Mouse (Mus musculus) midbrain, embryonic 11.5 days (tissue): ENCODE results near the gene Snx30. TPM values are rescaled to one million over a fixed set of nuclear protein-coding genes. Genes with fewer than 3 reads are reported as not detected.
A peak's percentile ranks its signal among the peaks of the same experiment; 100 is the strongest.
"Not testable (repeated sequence)": the region's sequence is repeated elsewhere in the genome, so short reads cannot be mapped to it uniquely, and the experiment has no call there.

Experiments used
- ATAC-seq: fragments of 200-750 bp; cut with Nextera tagmentation; 2 replicates; pipeline ENCODE4 v1.8.0; 2017; ENCODE audit warnings: moderate TSS enrichment, moderate library complexity; ENCODE audit not compliant: low FRiP score
- DNase-seq: peaks from one replicate; pipeline ENCODE4 v3.0.0; 2015; ENCODE audit warnings: low spot score; ENCODE audit errors: missing footprints
- H3K27ac ChIP-seq: fragments of 300-500 bp; sonication (generic); 2 replicates; pipeline ENCODE4 v1.5.1; 2014; ENCODE audit warnings: low read depth, low read length
- H3K27me3 ChIP-seq: fragments of 300-500 bp; sonication (generic); 2 replicates; pipeline ENCODE4 v1.6.1; 2014; ENCODE audit warnings: mild to moderate bottlenecking, low read length, moderate library complexity, mixed read lengths; ENCODE audit not compliant: control insufficient read depth, insufficient read depth
- H3K36me3 ChIP-seq: fragments of 300-500 bp; sonication (generic); 2 replicates; pipeline ENCODE4 v1.6.1; 2014; ENCODE audit warnings: mild to moderate bottlenecking, low read length, moderate library complexity, mixed read lengths; ENCODE audit not compliant: control insufficient read depth, insufficient read depth
- H3K4me1 ChIP-seq: fragments of 300-500 bp; sonication (generic); 2 replicates; pipeline ENCODE4 v1.6.1; 2014; ENCODE audit warnings: low read length; ENCODE audit not compliant: control insufficient read depth, insufficient read depth
- H3K4me2 ChIP-seq: fragments of 300-500 bp; sonication (generic); 2 replicates; pipeline ENCODE4 v1.6.1; 2014; ENCODE audit warnings: mild to moderate bottlenecking, moderate library complexity
- H3K4me3 ChIP-seq: fragments of 300-500 bp; sonication (generic); 2 replicates; pipeline ENCODE4 v1.5.1; 2014; ENCODE audit warnings: low read depth, low read length
- H3K9ac ChIP-seq: fragments of 300-500 bp; sonication (generic); 2 replicates; pipeline ENCODE4 v1.6.1; 2014; ENCODE audit warnings: low read length
- H3K9me3 ChIP-seq: fragments of 300-500 bp; sonication (generic); 2 replicates; pipeline ENCODE4 v1.6.1; 2016; ENCODE audit warnings: low read length; ENCODE audit not compliant: control insufficient read depth
- WGBS: fragments of 180-500 bp; shearing (Covaris S2); extraction: QIAGEN DNeasy Blood & Tissue Kit; methylation state at CpG from one replicate; pipeline ENCODE4 v1.1.7; 2014; 5-methylcytosine and 5-hydroxymethylcytosine counted together
- polyA plus RNA-seq: library from polyadenylated mRNA; unstranded; fragments of >200 nt; fragmentation: Nextera tagmentation; extraction: Ambion mirVana; gene quantifications from 2 replicates; pipeline ENCODE4 v1.2.1, GENCODE M21; 2014

Gene Snx30
- polyA plus RNA-seq, 1 experiment from 2014 or later = 12.3 TPM

- no peak for DNase-seq
- Histone ChIP-seq H3K9ac (no peak overlapping the region), H3K4me2 (no peak overlapping the region), H3K4me3 (no peak overlapping the region), H3K36me3 (no peaks in the 10 kb centered on the region), H3K27ac (no peak overlapping the region), H3K27me3 (no peaks in the 10 kb centered on the region), H3K9me3 (no peaks in the 10 kb centered on the region), H3K4me1 (peaks cover 1% of the 10 kb centered on the region; the same call in 1 of the 2 replicates)
- ATAC-seq = no peak
- 71% methylated on average over 6 of the region's 6 CpGs for WGBS
These were observed 18.5 kb upstream of the Snx30 start for GRCm38 (mm10) chr4:59787126-59787525.

- Histone ChIP-seq H3K4me2 (no peak overlapping the region), H3K4me1 (no peaks in the 10 kb centered on the region), H3K27ac (no peak overlapping the region), H3K4me3 (no peak overlapping the region), H3K27me3 (no peaks in the 10 kb centered on the region), H3K36me3 (no peaks in the 10 kb centered on the region), H3K9ac (no peak overlapping the region), H3K9me3 (no peaks in the 10 kb centered on the region)
- DNase-seq (no peak), ATAC-seq (no peak)
These were observed 16.6 kb upstream of the Snx30 start for GRCm38 (mm10) chr4:59789015-59789414.

GRCm38 (mm10) chr4:59793626-59794025, 12.0 kb upstream of the Snx30 start:
- ATAC-seq, H3K36me3 ChIP-seq, H3K9ac ChIP-seq, H3K27me3 ChIP-seq, H3K4me1 ChIP-seq, DNase-seq, H3K4me2 ChIP-seq, H3K27ac ChIP-seq, H3K4me3 ChIP-seq, H3K9me3 ChIP-seq: not testable (repeated sequence)
- 83% methylated on average over 2 of the region's 2 CpGs for WGBS

DNA sequence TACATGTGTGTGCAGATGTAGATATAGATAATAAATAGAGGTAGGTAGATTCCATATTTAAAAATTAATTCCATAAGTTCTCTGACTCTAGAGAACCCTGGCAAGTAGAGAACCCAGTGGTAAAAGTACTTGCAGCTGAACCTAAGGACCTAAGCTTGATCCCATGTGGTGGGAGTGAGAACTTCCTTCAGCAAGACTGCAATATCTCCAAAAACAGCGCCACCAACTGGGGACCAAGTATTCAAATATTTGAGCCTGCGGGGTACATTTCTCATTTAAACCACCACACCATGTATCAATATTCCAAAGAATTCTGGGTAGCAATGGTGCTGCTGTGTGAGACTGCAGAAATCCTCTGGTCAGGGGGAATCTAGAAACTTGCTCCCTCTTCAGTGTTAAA, 11.5 kb upstream of the Snx30 start:
- Histone ChIP-seq H3K9me3 (no peaks in the 10 kb centered on the region), H3K9ac (no peak overlapping the region), H3K4me1 (no peaks in the 10 kb centered on the region), H3K4me3 (no peak overlapping the region), H3K27ac (no peak overlapping the region), H3K4me2 (no peak overlapping the region), H3K27me3 (no peaks in the 10 kb centered on the region), H3K36me3 (no peaks in the 10 kb centered on the region)
- 77% methylated on average over 2 of the region's 2 CpGs for WGBS
- no peak for DNase-seq
- ATAC-seq = no peak

DNA sequence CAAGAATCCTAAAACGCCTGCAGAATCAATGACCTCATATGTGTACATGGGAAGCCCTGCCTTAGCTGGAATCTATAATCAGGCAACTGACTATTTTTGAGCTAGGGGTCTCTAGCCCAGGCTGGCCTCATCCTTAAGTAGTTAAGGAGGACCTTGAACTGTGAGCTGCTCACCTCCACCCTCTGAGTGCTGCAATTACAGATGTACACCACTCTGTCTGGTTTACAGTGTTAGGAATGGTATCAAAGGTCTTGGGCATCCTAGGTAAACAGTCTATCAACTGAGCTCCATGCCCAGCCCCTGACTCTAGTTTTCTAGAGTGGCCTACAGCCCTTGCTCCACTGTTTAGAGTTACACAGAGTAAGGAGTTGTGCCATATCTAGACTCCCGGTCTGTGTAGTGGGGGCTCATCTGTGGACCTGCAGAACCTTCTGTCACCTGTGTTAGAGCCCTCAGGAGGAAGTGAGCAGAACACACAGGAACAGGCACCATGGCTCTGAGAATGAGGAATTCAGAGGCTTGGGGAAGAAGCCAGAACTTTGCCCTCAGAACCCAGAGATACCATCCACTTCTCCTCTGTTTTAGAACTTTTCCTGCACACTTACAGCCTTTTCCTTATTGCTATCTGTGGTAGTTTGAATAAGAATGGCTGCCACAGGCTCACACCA, 9.7 kb upstream of the Snx30 start:
- Histone ChIP-seq H3K9me3 (no peaks in the 10 kb centered on the region), H3K4me1 (no peaks in the 10 kb centered on the region), H3K27ac (no peak overlapping the region), H3K27me3 (no peaks in the 10 kb centered on the region), H3K36me3 (no peaks in the 10 kb centered on the region), H3K4me3 (no peak overlapping the region), H3K9ac (no peak overlapping the region), H3K4me2 (no peak overlapping the region)
- WGBS = 77% methylated on average over 2 of the region's 2 CpGs
- DNase-seq = peak; percentile 51
- no peak for ATAC-seq

DNA sequence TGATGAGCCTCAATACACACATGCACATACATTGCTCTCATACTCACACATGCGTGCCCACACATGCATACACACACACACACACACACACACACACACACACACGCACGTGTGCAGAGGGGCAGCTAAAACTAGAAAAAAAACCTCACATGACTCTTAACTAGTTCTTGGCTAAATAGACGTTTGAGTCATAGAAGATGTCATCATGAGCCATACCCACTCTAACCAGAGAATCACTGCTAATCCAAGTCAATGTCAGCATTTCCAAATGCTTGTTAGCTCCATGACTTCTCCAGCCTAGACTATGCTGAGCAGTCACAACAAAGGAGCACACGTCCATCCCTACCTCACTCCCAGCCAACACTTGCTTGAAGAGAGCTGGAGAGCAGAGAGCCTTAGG, 5.5 kb upstream of the Snx30 start:
- H3K4me3 ChIP-seq = no peak overlapping the region
- H3K9ac ChIP-seq = no peak overlapping the region
- H3K27ac ChIP-seq = no peak overlapping the region
- no peaks in the 10 kb centered on the region for H3K4me1 ChIP-seq
- DNase-seq = peak; percentile 60
- no peak overlapping the region for H3K4me2 ChIP-seq
- no peaks in the 10 kb centered on the region for H3K27me3 ChIP-seq
- no peaks in the 10 kb centered on the region for H3K36me3 ChIP-seq
- no peaks in the 10 kb centered on the region for H3K9me3 ChIP-seq
- 84% methylated on average over 5 of the region's 5 CpGs for WGBS
- no peak for ATAC-seq

- ATAC-seq (no peak), DNase-seq (no peak)
- no peak within 1 kb of the TSS for H3K4me3 ChIP-seq
- H3K36me3 ChIP-seq = no peaks in the 10 kb centered on the region
- no peaks in the 10 kb centered on the region for H3K9me3 ChIP-seq
- no peaks in the 10 kb centered on the region for H3K4me1 ChIP-seq
- no peaks in the 10 kb centered on the region for H3K27me3 ChIP-seq
- no peak within 1 kb of the TSS for H3K9ac ChIP-seq
- no peak within 1 kb of the TSS for H3K4me2 ChIP-seq
- H3K27ac ChIP-seq = no peak within 1 kb of the TSS
These were observed 4.2 kb upstream of the Snx30 start, which contains the start of gene Inip for GRCm38 (mm10) chr4:59801489-59801888. Inip (minus strand) TSS chr4:59801589.

GRCm38 (mm10) chr4:59802107-59802506, 3.5 kb upstream of the Snx30 start:
- H3K4me1 ChIP-seq = no peaks in the 10 kb centered on the region
- no peak overlapping the region for H3K27ac ChIP-seq
- no peak overlapping the region for H3K4me3 ChIP-seq
- no peak overlapping the region for H3K9ac ChIP-seq
- no peak for DNase-seq
- H3K27me3 ChIP-seq = no peaks in the 10 kb centered on the region
- no peaks in the 10 kb centered on the region for H3K36me3 ChIP-seq
- H3K4me2 ChIP-seq = no peak overlapping the region
- no peak for ATAC-seq
- 84% methylated on average over 6 of the region's 6 CpGs for WGBS
- no peaks in the 10 kb centered on the region for H3K9me3 ChIP-seq

- Histone ChIP-seq H3K36me3 (no peaks in the 10 kb centered on the region), H3K4me3 (no peak overlapping the region), H3K27ac (no peak overlapping the region), H3K9ac (no peak overlapping the region), H3K27me3 (no peaks in the 10 kb centered on the region), H3K4me1 (peaks cover 4% of the 10 kb centered on the region), H3K4me2 (no peak overlapping the region), H3K9me3 (no peaks in the 10 kb centered on the region)
- WGBS = 73% methylated on average over 4 of the region's 4 CpGs
- DNase-seq (no peak), ATAC-seq (no peak)
These were observed 2.8 kb upstream of the Snx30 start for GRCm38 (mm10) chr4:59802792-59803191.
